Mouse (Mus musculus) forebrain, embryonic 16.5 days (tissue): ENCODE data around the gene Serac1. TPM values are rescaled to one million over a fixed set of nuclear protein-coding genes. Genes with fewer than 3 reads are reported as not detected.

Experiments used
- ATAC-seq: fragments of 200-750 bp; cut with Nextera tagmentation; 2 replicates; pipeline ENCODE4 v1.8.0; 2017; ENCODE audit warnings: mild to moderate bottlenecking, moderate library complexity
- H3K27ac ChIP-seq: fragments of 300-500 bp; sonication (generic); 2 replicates; pipeline ENCODE4 v1.5.1; 2014; ENCODE audit warnings: low read length, control low read depth
- H3K27me3 ChIP-seq: fragments of 300-500 bp; sonication (generic); replicated peaks from 2 replicates; pipeline ENCODE4 v1.6.1; 2014; ENCODE audit warnings: low read length; ENCODE audit not compliant: control insufficient read depth, insufficient read depth
- H3K36me3 ChIP-seq: fragments of 300-500 bp; sonication (generic); 2 replicates; pipeline ENCODE4 v1.6.1; 2014; ENCODE audit not compliant: control insufficient read depth, insufficient read depth
- H3K4me1 ChIP-seq: fragments of 300-500 bp; sonication (generic); replicated peaks from 2 replicates; pipeline ENCODE4 v1.6.1; 2014; ENCODE audit warnings: low read length; ENCODE audit not compliant: control insufficient read depth, insufficient read depth
- H3K4me2 ChIP-seq: fragments of 300-500 bp; sonication (generic); 2 replicates; pipeline ENCODE4 v1.6.1; 2014; ENCODE audit warnings: mild to moderate bottlenecking, low read length, control low read depth
- H3K4me3 ChIP-seq: fragments of 300-500 bp; sonication (generic); replicated peaks from 2 replicates; pipeline ENCODE4 v1.5.1; 2014; ENCODE audit warnings: mild to moderate bottlenecking, low read length, control low read depth
- H3K9ac ChIP-seq: fragments of 300-500 bp; sonication (generic); replicated peaks from 2 replicates; pipeline ENCODE4 v1.6.1; 2014; ENCODE audit warnings: low read depth, low read length, control low read depth
- H3K9me3 ChIP-seq: fragments of 300-500 bp; sonication (generic); 2 replicates; pipeline ENCODE4 v1.6.1; 2016; ENCODE audit warnings: low read length; ENCODE audit not compliant: control insufficient read depth
- WGBS: fragments of 180-500 bp; shearing (Covaris S2); extraction: QIAGEN DNeasy Blood & Tissue Kit; methylation state at CpG from one replicate; pipeline ENCODE4 v1.1.7; 2014; 5-methylcytosine and 5-hydroxymethylcytosine counted together
- polyA plus RNA-seq: library from polyadenylated mRNA; unstranded; fragments of >200 nt; fragmentation: Nextera tagmentation; extraction: Ambion mirVana; gene quantifications from 2 replicates; pipeline ENCODE4 v1.2.1, GENCODE M21; 2015

Gene Serac1
- polyA plus RNA-seq, 1 experiment from 2014 or later = 15.8 TPM

- no peak for ATAC-seq
- Histone ChIP-seq H3K27me3 (no peaks in the 10 kb centered on the region), H3K4me1 (peaks cover 5% of the 10 kb centered on the region; the same call in 1 of the 2 replicates), H3K36me3 (no peaks in the 10 kb centered on the region), H3K4me3 (no peak overlapping the region), H3K9me3 (no peaks in the 10 kb centered on the region), H3K9ac (no peak overlapping the region), H3K4me2 (no peak overlapping the region), H3K27ac (no peak overlapping the region)
- WGBS = 65% methylated on average over 3 of the region's 3 CpGs
Measured at GRCm38 (mm10) chr17:5993581-5994260, 85.8 kb downstream of the Serac1 start.

- Histone ChIP-seq H3K9ac (no peak overlapping the region), H3K4me1 (peaks cover 5% of the 10 kb centered on the region; the same call in 1 of the 2 replicates), H3K4me3 (no peak overlapping the region), H3K9me3 (no peaks in the 10 kb centered on the region), H3K4me2 (no peak overlapping the region), H3K36me3 (no peaks in the 10 kb centered on the region), H3K27me3 (no peaks in the 10 kb centered on the region), H3K27ac (no peak overlapping the region)
- ATAC-seq = no peak
- WGBS = 84% methylated on average over 5 of the region's 5 CpGs
Measured at GRCm38 (mm10) chr17:5992866-5993580, 86.5 kb downstream of the Serac1 start.

Other genes with a start within 250 kb of the Serac1 start
- 4.5 and 6.1 TPM in 2 replicates for gene Snx9, start 238.4 kb downstream of the Serac1 start, polyA plus RNA-seq
- gene Synj2, start 138.5 kb downstream of the Serac1 start, polyA plus RNA-seq = 1.4 and 2.5 TPM in 2 replicates
- gene Gtf2h5, start within 50 bp of the Serac1 start, polyA plus RNA-seq = 203 and 213 TPM in 2 replicates
- 150 and 167 TPM in 2 replicates for gene Tulp4, start 26.7 kb upstream of the Serac1 start, polyA plus RNA-seq
- gene Tmem181a, start 177.1 kb upstream of the Serac1 start, polyA plus RNA-seq = 45.5 and 52.4 TPM in 2 replicates
- 38.2 and 42.6 TPM in 2 replicates for gene Dynlt1a, start 237.8 kb upstream of the Serac1 start, polyA plus RNA-seq